Mouse (Mus musculus) gastrocnemius, postnatal 4 days (tissue): ENCODE measurements around the gene Ankmy2. TPM values are rescaled to one million over a fixed set of nuclear protein-coding genes. Genes with fewer than 3 reads are reported as not detected.
A peak's percentile ranks its signal among the peaks of the same experiment; 100 is the strongest.

Experiments
- DNase-seq, 2 experiments: peaks; one replicate each; pipeline ENCODE4 v3.0.0; 2021 to 2022; ENCODE audit warnings: low spot score in 2 of 2, mixed read lengths in 2 of 2
- long read RNA-seq, 2 experiments: library from polyadenylated mRNA; stranded (forward); transcript quantifications; one replicate each; pipeline ENCODE4 v2.0.0; 2021
- total RNA-seq, 2 experiments: library from RNA; stranded (reverse); gene quantifications; 2 replicates each; pipeline ENCODE4 v1.2.3; 2021

Gene Ankmy2
- total RNA-seq = 10 to 100 TPM; 20.5 to 21.7 TPM
- long read RNA-seq, experiment 1, full-length matches to known transcripts = 13 of 16 reads
- long read RNA-seq, experiment 1, partial matches to known transcripts = 0 of 16 reads
- long read RNA-seq, experiment 1, other reads (novel, unspliced or antisense) = 3 of 16 reads
- long read RNA-seq, experiment 2, full-length matches to known transcripts = 25 of 27 reads
- long read RNA-seq, experiment 2, partial matches to known transcripts = 0 of 27 reads
- long read RNA-seq, experiment 2, other reads (novel, unspliced or antisense) = 2 of 27 reads

DNA sequence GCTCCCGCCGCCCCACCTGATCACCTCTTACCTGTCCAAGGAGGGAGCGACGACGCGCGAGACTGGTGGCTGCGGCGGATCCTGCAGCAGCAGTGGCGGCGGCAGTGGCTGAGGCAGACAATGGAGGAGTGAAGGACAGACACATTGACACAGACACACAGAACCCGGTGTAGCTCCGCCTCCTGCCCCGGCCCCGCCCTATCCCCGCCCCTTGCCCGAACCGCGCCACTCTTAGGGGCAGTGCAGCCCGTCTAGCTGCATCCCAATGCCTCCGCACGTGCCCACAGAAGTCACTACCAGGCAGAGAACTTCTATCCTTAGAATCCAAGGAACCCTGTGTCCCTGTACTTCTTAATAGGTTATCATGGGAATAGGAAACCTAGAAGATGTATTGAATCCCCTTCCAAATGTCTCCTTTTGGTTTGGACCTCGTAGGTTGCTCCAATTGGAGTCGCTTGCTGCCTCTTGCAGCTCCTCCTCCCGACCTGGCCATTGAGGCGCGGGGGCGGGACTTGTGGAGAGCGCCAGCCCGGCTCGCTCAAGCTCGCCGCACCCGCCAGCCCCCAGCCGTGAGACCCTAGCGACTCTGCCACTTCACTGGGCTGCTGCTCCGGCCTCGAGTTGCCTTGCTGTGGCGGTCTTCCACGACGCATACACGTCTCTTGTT lies at the start of gene Ankmy2:
TSS of gene Ankmy2 (plus strand) at position 478 of the 667 bp plus-strand sequence.
- peak; percentile 82 to 92 for DNase-seq

DNA sequence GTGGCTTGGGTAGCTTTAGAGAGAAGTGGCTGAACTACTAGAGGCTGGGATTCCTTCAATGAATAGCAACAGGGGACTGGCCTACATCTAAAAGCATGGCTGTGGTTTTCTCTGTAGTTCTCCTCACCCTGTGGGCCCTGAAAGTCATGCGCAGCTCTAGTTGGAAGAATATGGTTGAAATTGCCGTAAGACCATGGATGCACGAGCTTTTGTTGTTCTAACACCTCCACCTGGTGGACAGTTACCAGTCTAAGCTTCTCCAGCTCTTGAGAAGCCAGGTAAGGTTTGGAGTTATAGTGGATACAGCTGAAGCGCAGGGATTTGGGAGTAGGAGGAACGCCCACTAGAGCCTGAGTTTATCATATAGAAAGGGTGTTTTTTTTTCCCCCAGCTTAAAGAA lies 48.5 kb upstream of the Ankmy2 start:
- DNase-seq = no peak

DNA sequence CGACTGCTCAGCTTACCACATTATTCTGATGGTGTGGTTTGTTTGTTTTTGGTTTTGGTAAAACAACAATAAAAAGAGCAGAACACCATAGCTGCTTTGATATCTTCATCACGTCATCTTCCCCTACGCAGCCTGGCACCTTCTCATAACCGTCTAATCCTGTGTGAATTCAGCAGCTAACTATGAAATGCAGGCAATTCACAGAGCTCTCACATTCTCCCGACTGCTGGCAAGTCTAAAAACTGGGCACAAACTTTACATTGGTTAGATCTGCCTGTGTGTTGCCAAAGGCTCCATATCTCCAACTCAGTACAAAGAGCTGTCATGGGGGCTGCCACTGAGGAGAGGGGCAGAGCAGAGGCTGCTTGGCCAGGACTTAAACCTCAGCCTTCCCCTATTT lies 46.5 kb upstream of the Ankmy2 start:
- no peak for DNase-seq

DNA sequence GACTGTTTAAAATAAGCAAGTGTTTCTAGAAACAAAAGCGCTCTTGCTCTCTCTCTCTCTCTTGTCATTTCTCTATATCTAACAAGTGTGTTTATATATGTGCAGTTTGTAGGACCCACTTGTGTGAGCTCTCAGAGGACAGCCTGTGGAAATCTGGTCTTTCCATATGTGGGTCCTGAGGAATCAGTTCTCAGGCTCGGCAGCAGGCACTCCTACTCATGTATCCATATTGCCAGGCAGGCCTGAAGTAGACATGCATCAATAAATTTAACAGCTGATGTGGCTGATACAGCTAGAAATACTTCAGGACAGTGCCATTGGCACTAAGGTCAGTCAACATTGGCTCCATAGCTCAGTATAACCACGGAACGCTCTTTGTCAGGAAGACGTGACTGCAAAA lies 45.8 kb upstream of the Ankmy2 start:
- DNase-seq = no peak

DNA sequence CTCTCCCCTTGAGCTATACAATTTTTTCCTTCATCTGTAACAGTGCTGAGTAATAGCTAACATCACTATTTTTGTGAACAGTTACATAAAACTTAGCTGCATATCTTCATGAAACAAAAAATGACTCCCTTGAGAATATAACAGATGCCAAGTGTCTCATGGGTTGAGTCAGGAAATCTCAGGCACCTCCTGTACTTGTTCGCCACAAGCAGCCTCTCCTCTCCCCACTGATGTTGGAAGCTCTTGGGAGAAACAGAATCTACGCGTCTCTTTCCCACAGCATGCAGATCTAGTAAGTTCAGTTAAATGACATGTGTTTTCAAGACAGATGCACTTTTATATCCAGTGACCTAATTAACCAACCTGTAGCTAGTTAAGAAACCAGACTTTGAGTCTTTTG lies 44.8 kb upstream of the Ankmy2 start:
- no peak for DNase-seq

DNA sequence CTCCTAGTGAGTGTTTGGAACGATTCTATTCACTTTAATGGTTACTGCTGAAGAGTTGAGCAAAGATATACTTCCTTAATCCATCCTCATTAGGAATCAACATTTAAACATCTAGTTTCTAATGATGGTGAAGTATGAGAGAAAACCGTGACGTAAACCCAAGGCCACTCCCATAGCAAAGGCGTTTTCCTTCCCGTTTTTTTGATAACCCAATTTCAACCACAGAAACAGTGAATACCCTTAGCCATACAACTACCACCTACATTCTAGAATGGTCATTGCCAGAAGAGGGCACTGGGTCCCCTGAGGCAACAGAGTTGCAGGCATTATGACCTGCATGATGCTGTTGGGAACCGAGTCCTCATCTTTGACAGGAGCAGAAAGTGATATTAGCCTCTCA lies 39.8 kb upstream of the Ankmy2 start:
- no peak for DNase-seq

DNA sequence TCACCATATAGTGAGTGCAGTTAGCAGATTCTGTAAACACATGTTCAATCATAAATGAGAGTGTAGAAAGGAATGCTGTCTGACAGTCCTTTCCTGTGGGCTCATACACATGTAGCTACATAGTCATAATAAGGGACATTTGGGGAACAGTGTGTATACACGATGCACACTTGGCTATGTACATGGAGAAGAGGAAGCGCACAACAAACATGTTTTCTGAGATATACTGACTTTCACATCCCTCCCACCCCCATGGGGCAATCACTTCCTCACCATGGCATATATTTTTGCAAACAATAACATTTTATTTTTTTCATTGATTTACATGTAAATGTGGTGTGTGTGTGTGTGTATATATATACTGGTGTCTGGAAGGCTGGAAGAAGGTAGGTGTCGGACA lies 37.7 kb upstream of the Ankmy2 start:
- no peak for DNase-seq

DNA sequence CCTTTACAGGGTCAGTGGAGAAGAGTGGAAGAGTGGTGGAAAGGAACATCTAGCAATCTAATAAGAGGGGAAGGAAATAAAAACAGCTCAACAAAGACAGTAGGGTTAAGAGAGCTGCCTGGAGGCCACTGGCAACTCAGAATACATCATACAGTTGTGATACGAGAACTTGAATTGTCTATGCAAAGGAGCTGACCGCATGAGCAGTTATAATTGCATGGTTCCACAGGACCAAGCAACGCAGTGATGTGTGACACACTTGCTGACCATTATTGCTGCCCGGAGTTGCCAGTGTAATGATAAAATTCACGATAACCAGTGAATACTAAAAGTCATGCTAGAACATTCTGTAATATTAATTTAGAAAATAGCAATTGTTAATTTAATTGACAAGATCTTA lies 30.9 kb upstream of the Ankmy2 start:
- no peak for DNase-seq

DNA sequence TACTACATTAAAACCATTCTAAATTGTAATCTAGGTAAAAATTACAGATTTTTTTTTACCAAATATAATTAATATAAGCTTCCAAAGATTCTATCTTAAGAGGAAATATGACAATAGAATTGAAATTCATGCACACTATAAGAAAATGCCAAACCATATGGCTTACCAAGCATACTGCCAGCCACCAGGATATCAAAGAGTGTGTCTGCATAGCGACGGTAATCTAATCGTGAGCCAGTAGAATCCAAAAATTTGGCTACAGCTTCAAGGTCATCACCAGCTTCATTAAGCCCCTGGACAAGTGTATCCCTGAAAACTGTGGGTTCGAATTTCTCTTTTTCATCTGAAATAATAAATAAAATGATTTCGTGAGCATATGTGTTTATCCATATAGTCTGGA lies 27.1 kb upstream of the Ankmy2 start:
- DNase-seq = no peak

DNA sequence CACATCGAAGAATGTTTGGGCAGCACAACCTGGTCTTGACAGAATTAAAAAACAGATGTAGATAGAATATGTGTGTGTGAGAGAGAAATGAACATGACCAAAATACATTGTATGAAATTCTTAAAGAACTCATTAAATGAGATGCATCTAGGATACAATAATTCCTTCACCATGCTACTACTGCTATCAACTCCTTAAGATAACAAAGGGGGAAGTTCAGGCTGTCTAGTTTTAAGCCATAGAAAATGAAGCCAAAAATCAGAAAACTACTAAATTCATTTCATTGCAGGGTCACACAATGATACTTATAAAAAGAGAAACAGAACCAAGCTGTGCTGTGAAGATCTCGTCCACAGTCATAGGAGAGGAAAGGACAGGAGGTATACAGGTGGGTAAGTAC lies 24.7 kb upstream of the Ankmy2 start:
- DNase-seq = no peak

DNA sequence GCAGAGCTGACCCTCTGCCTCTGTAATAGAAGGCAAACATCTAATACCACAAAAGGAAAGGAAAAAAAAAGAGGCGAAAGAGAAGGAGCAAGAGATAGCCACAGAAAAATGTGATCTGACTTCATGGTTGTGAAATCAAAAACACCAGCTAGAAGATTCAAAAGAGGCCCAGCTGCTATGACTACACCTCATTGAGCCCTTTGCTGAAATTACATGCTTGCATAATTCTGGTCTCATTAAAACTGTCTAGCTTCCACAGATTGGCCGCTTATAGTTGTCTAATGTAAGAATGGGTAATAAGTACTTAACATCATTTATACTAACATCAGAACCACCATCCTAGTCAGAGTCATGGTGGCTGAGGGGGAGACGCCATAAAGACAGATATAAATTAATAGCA lies 24.2 kb upstream of the Ankmy2 start:
- no peak for DNase-seq

DNA sequence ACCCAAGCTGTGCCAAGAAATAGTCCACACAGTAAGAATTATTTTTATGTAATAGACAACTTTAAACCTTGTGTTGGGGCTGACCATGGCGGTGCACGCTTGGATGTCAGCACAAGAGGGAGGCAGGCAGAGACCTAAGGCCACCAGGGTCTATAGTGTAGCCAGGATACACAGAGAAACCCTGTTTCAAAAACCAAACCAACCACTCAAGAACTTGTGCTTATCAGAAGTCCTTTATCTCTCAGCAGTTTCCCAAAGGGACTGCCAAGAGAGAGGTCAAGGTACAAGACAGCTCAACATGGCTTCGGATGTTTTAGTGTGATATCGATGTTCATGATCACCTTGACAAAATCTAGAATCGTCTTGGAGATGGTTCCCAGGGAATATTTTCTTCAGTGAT lies 23.4 kb upstream of the Ankmy2 start:
- no peak for DNase-seq

DNA sequence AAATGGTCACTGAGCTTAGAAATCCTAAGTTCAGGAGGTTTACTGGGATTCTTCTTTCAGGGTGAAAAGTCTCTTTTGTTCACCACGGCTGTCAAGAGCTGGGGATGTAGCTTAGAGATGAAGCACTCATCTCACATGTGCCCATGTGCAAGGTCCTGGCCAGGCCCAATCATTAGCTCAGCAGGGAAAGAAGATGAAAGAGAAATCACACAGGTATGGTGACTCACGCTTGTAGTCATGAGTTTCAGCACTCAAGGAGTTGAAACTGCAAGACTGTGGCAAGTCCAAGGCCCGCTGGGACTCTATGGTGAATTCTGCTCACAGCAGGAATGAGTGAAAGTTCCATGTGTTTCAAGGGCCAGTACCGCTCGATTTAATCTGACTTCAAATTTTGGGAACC lies 22.8 kb upstream of the Ankmy2 start:
- DNase-seq = no peak

DNA sequence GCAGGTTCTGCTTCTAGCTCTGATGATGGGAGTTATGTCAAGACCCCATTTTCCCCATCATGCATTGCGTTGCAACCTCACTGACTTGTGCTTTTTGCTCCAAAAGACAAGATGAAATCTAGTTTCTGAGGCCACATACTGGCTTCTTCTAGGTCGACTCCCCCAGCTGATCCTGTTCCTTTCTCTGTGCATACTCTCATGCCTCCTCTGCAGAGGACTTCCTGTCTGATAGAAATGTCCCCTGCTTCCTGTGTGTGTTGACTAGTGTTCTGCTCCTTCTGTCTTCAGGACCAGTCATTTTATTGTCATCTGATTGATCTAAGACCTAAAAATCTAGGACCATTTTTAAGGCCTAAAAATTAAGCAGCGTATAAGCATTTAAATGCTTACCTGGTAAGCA lies 21.5 kb upstream of the Ankmy2 start:
- no peak for DNase-seq

DNA sequence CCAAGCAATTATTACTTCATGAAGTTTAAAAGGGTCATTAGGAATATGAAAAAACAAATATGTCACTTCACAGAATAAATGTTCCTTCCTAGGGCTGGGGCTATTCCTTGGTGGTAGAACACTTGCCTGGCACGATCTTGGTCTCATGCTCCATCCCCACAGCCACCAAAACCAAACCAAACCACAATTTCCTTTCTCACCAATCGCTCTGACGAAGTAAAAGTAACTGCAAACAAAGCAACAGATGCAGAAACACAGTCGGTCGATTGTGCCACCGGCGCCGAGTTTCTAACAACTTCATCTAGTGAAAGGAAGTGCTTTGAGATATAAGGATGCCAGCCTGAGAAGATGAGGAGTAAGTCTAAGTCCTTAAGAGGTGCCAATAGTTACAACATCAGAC lies 20.6 kb upstream of the Ankmy2 start:
- no peak for DNase-seq

DNA sequence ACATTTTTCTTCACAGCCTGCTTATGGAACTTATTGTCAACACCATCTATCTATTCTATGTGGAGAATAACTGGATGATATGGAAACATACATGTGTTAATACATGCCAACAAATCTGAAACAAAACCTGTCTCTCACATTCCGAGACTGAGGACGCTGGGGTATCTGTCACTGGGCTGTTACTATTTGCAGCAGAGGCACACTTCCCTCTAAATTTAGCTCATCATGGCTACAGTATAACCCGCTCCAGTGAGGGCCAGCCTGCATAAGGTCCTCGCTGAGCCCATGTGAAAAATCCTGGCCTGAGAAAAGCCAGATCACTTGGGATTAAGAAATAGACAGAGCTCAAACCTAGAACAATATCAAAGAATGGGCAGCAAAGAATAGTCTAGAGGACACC lies 19.7 kb upstream of the Ankmy2 start:
- DNase-seq = no peak

DNA sequence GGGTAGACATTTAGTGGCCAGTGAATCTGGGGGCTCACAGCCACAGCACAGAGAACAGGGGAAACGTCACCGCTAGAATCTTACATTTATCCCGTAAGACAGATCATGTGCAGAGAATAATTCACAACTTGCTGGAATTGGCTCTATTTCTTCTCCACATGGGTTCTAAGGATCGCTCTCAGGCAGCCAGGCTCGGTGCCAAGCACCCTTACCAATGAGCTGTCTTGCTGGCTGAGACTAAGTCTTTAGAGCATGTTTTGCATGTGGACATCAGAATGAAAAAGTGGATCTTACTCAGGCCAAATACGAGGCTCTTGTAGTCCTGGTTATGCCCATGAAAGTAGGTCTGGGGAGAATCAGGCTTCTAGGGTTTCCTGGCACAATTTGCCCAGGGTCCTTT lies 16.5 kb upstream of the Ankmy2 start:
- DNase-seq = no peak

DNA sequence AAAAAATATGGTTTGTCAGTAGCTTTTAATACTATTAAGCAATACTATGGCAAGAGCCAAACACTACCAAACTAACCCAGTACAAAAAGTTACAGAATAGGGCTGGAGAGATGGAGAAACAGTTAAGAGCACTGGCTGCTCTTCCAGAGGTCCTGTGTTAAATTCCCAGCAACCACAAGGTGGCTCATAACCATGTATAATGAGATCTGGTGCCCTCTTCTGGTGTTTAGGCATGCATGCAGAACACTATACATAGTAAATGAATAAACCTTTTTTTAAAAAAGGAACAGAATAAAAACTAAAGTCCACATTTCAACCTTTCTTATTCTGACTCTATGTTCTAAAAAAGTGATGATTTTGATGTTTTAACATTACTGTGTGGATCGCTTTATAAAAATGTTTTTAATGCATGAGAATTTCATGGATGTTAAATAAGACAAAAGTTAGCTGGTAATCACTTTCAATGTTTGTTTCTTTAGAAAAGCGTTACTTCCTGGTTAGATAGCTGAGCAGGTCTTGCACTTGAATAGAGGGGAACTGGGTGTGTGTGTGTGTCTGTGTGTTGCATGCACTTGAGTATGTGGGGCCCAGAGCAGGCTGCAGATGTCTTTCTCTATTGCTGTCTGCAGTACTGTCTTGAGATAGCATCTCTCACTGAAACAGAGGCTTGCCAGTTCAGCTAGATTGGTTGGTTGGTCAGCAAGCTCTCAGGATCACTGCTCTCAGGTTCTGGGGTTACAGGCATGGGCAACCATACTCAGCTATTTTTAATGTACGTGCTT lies 10.5 kb upstream of the Ankmy2 start:
- DNase-seq = no peak

DNA sequence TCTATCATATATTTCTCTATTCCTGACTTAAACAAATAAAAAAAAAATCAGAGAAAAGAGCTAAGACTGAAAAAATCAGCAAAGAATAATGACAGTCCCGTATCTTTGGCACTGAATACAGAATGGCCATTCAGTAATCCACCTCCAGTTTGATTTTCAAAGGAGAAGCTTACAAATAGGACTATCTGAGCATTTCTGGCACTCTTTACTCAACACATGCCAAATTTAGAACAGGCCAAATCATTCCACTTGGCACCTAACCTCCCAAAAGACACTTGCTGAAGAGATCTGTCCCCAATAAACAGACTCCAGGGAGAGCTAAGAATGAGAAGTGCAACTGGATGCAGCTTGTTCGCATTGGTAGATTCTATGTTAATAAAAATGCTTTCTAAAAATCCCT lies 6.6 kb upstream of the Ankmy2 start:
- DNase-seq = no peak

DNA sequence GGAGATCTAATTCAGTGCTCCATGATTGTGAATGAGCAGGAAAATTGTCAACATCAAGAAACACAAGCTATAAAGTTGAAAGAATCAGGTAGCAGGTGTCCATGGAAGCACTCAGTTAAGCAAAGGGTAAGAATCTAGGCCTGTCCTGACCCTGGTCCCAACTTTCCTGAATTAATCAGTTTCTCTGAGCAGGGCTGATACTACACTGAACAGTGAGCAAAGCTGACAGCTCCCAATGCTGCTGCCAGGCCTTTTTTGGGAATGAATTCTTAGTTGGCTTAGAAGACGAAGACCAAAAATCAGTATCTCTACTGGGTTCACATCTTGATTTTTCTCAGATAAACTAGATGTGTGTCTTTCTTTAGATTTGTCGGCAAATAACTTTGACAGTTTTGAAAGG lies 6.2 kb upstream of the Ankmy2 start:
- no peak for DNase-seq

DNA sequence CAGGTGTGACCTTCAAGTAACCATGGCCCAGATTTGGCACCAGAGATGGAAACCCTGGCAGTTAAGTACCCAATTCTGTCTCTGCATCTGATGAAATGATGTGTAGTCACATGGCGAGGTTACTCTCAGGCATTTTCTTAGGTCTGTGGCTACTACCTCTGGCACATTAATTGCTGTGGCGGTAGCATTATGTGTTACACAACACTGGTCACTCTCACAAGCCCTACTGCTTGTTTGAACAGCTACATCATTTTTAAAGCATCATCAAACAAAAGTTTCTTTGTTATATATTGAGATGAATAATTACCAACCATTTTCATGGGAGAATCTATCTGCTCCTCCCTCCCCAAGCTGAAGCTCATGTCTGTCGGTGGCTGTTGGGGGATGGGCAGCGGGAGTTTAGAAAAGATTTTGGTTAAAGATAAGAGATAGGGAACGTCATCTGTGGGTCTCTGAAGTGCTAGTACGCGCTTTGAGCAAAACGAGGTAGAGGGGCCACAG lies 1.7 kb upstream of the Ankmy2 start:
- DNase-seq = no peak

DNA sequence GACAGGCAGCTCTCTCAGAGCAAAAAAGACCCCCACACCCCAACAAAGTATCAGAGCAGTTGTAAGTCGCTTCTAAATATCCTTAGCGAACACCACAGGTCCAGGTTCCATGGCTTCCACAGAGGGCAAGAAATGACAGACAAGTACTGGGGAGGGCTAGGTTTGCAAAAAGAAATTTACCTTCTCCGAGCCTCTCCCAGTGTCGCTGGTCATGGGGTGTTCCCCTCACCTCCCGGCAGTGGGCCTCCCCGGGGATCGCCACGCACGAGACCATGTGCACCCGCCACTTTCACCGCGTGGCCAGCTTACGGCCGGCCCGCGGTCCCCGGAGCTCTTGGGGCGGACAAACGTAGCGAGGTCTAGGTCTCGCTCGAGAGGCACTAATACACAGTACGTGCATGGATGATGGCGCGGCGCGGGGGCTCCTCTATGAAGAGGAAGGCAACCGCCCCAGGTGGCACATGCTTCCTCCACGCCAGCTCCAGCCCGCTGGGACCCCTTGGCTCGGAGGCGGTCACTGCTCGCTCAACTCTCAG lies 745 bp upstream of the Ankmy2 start:
- no peak for DNase-seq
